In genomic region chr6:72615561-72616375, GRCm38 (mm10) we compare ENCODE assay signal across 8 mouse cellular contexts. TPM values are rescaled to one million over a fixed set of nuclear protein-coding genes. Genes with fewer than 3 reads are reported as not detected.
DNase-seq lines count a peak whose midpoint lies in the region; ATAC-seq and TF ChIP-seq lines count a peak whose summit lies in the region.

No protein-coding gene starts in this region.

- no peak for TF ChIP-seq POLR2A in kidney, adult 2 months (IDR thresholded peaks at IDR 0.05; ENCODE audit: low read depth, low read length)

- no peak for DNase-seq in kidney, adult 2 months
- DNase-seq in kidney, postnatal 25 days = no peak
- no peak for DNase-seq in G1E (ENCODE audit: low spot score)
- no peak for DNase-seq in layer of hippocampus, postnatal 36 days
- no peak for DNase-seq in urinary bladder, adult 18-20 months (ENCODE audit: low spot score in 2 of 2)

- H3K4me3 ChIP-seq in kidney, adult 2 months (ENCODE audit: insufficient read depth, low read depth, low read length) = peak overlapping the region; percentile 94
- H3K4me3 ChIP-seq in G1E (ENCODE audit: low read depth, low read length) = peak overlapping the region; percentile 95
- peak overlapping the region; percentile 79 for H3K4me3 ChIP-seq in forebrain, embryonic 12.5 days (replicated peaks)
- H3K4me3 ChIP-seq in liver, embryonic 12.5 days = peak overlapping the region; percentile 80
- H3K4me3 ChIP-seq in stomach, embryonic 15.5 days (replicated peaks) = peak overlapping the region; percentile 73

- H3K27ac ChIP-seq in kidney, adult 2 months (ENCODE audit: insufficient read depth, low read depth, low read length) = peak overlapping the region; percentile 10
- H3K27ac ChIP-seq in forebrain, embryonic 12.5 days = no peak overlapping the region
- H3K27ac ChIP-seq in liver, embryonic 12.5 days = peak overlapping the region; percentile 89
- H3K27ac ChIP-seq in stomach, embryonic 15.5 days = 0 out of 2 replicates have a peak overlapping the region, but pooled peaks have one; percentile 8

- ATAC-seq in G1E (ENCODE audit: extremely low read depth, insufficient number of reproducible peaks, low FRiP score, poor library complexity, severe bottlenecking) = no peak
- ATAC-seq in forebrain, embryonic 12.5 days (ENCODE audit: low FRiP score) = 0 out of 2 replicates have a peak, but pooled peaks have one; percentile 12
- no peak for ATAC-seq in liver, embryonic 12.5 days
- no peak for ATAC-seq in stomach, embryonic 15.5 days (ENCODE audit: insufficient read depth, low FRiP score, low read depth)

- peaks cover 5% of the 10 kb centered on the region; the same call in 1 of the 2 replicates for H3K36me3 ChIP-seq in kidney, adult 2 months (ENCODE audit: control insufficient read depth, insufficient read depth, low read length)
- peaks cover 47% of the 10 kb centered on the region for H3K36me3 ChIP-seq in G1E (replicated peaks)
- peaks cover 27% of the 10 kb centered on the region for H3K36me3 ChIP-seq in forebrain, embryonic 12.5 days (replicated peaks)
- peaks cover 31% of the 10 kb centered on the region for H3K36me3 ChIP-seq in liver, embryonic 12.5 days
- peaks cover 10% of the 10 kb centered on the region; the same call in 1 of the 2 replicates for H3K36me3 ChIP-seq in stomach, embryonic 15.5 days

- TF ChIP-seq CTCF in kidney, adult 2 months (conservative IDR thresholded peaks at IDR 0.05; ENCODE audit: insufficient read depth, insufficient read length, low read depth, low read length) = no peak
- no peak for TF ChIP-seq CTCF in G1E (IDR thresholded peaks at IDR 0.05; ENCODE audit: low read depth, low read length)

- no peaks in the 10 kb centered on the region for H3K27me3 ChIP-seq in kidney, adult 2 months (replicated peaks; ENCODE audit: control insufficient read depth, insufficient read depth, low read length)
- no peaks in the 10 kb centered on the region for H3K27me3 ChIP-seq in G1E (ENCODE audit: insufficient read depth, low read length)
- H3K27me3 ChIP-seq in forebrain, embryonic 12.5 days = no peaks in the 10 kb centered on the region
- no peaks in the 10 kb centered on the region for H3K27me3 ChIP-seq in liver, embryonic 12.5 days (replicated peaks)
- H3K27me3 ChIP-seq in stomach, embryonic 15.5 days (replicated peaks) = no peaks in the 10 kb centered on the region

- peaks cover 23% of the 10 kb centered on the region; the same call in 1 of the 2 replicates for H3K4me1 ChIP-seq in kidney, adult 2 months (ENCODE audit: control insufficient read depth, insufficient read depth, low read length)
- peaks cover 34% of the 10 kb centered on the region for H3K4me1 ChIP-seq in G1E (ENCODE audit: insufficient read depth, low read depth, low read length)
- H3K4me1 ChIP-seq in forebrain, embryonic 12.5 days = peaks cover 32% of the 10 kb centered on the region
- peaks cover 51% of the 10 kb centered on the region for H3K4me1 ChIP-seq in liver, embryonic 12.5 days
- H3K4me1 ChIP-seq in stomach, embryonic 15.5 days = peaks cover 19% of the 10 kb centered on the region

- H3K4me2 ChIP-seq in forebrain, embryonic 12.5 days = peak overlapping the region; percentile 96
- H3K4me2 ChIP-seq in liver, embryonic 12.5 days = peak overlapping the region; percentile 95
- peak overlapping the region; percentile 90 for H3K4me2 ChIP-seq in stomach, embryonic 15.5 days

- no peaks in the 10 kb centered on the region for H3K9me3 ChIP-seq in G1E (replicated peaks)
- no peaks in the 10 kb centered on the region for H3K9me3 ChIP-seq in forebrain, embryonic 12.5 days
- no peaks in the 10 kb centered on the region for H3K9me3 ChIP-seq in liver, embryonic 12.5 days (replicated peaks)
- no peaks in the 10 kb centered on the region for H3K9me3 ChIP-seq in stomach, embryonic 15.5 days

- 13% methylated on average over 25 of the region's 25 CpGs for WGBS in kidney, adult 2 months
- 28% methylated on average over 25 of the region's 25 CpGs for WGBS in forebrain, embryonic 12.5 days
- WGBS in liver, embryonic 12.5 days (ENCODE audit: insufficient replicate concordance) = 14% methylated on average over 25 of the region's 25 CpGs
- 19% methylated on average over 25 of the region's 25 CpGs for WGBS in stomach, embryonic 15.5 days

- peak overlapping the region; percentile 77 for H3K9ac ChIP-seq in forebrain, embryonic 12.5 days
- H3K9ac ChIP-seq in liver, embryonic 12.5 days = peak overlapping the region; percentile 82
- peak overlapping the region; percentile 56 for H3K9ac ChIP-seq in stomach, embryonic 15.5 days

RNA-seq across cellular contexts. Expression of gene Tgoln1, which starts 1.0 kb away (rescaled TPM):
- polyA plus RNA-seq in kidney, adult 2 months (2012; rRNA removed) = 101 and 118 TPM in 2 replicates
- total RNA-seq in G1E (2014; fragmentation: Nextera tagmentation) (49.7 and 50.1 TPM in 2 replicates), G1E (2017) (60.3 and 72.6 TPM in 2 replicates)
- polyA plus RNA-seq in G1E (2012) = 2.0 and 4.4 TPM in 2 replicates
- polyA plus RNA-seq in forebrain, embryonic 12.5 days (2016; fragmentation: Nextera tagmentation; extraction: Ambion mirVana) = 31.0 and 32.1 TPM in 2 replicates
- 17.8 and 18.8 TPM in 2 replicates for polyA plus RNA-seq in liver, embryonic 12.5 days (2016; fragmentation: Nextera tagmentation; extraction: Ambion mirVana)
- 34.0 and 38.4 TPM in 2 replicates for polyA plus RNA-seq in stomach, embryonic 15.5 days (2015; fragmentation: Nextera tagmentation; extraction: Ambion mirVana)
- total RNA-seq in layer of hippocampus, postnatal 36 days (2021) = 10 to 100 TPM; 88.8 to 91.6 TPM

RNA-seq across cellular contexts. Expression of gene Retsat, which starts 17.5 kb away (rescaled TPM):
- polyA plus RNA-seq in kidney, adult 2 months (2012; rRNA removed) = 237 and 272 TPM in 2 replicates
- 13.1 and 13.6 TPM in 2 replicates for total RNA-seq in G1E (2014; fragmentation: Nextera tagmentation)
- 12.6 and 14.8 TPM in 2 replicates for total RNA-seq in G1E (2017)
- 6.1 and 25.6 TPM in 2 replicates for polyA plus RNA-seq in G1E (2012)
- 4.6 and 5.3 TPM in 2 replicates for polyA plus RNA-seq in forebrain, embryonic 12.5 days (2016; fragmentation: Nextera tagmentation; extraction: Ambion mirVana)
- 15.3 and 16.6 TPM in 2 replicates for polyA plus RNA-seq in liver, embryonic 12.5 days (2016; fragmentation: Nextera tagmentation; extraction: Ambion mirVana)
- 21.5 and 22.3 TPM in 2 replicates for polyA plus RNA-seq in stomach, embryonic 15.5 days (2015; fragmentation: Nextera tagmentation; extraction: Ambion mirVana)
- 10 to 100 TPM; 54.3 to 55.6 TPM for total RNA-seq in layer of hippocampus, postnatal 36 days (2021)

RNA-seq across cellular contexts. Expression of gene Elmod3, which starts 17.6 kb away (rescaled TPM):
- 43.0 and 43.4 TPM in 2 replicates for polyA plus RNA-seq in kidney, adult 2 months (2012; rRNA removed)
- total RNA-seq in G1E (2014; fragmentation: Nextera tagmentation) (20.4 and 25.5 TPM in 2 replicates), G1E (2017) (8.6 and 9.8 TPM in 2 replicates)
- 16.6 and 22.1 TPM in 2 replicates for polyA plus RNA-seq in G1E (2012)
- polyA plus RNA-seq in forebrain, embryonic 12.5 days (2016; fragmentation: Nextera tagmentation; extraction: Ambion mirVana) = 16.0 and 16.2 TPM in 2 replicates
- polyA plus RNA-seq in liver, embryonic 12.5 days (2016; fragmentation: Nextera tagmentation; extraction: Ambion mirVana) = 6.8 and 7.6 TPM in 2 replicates
- polyA plus RNA-seq in stomach, embryonic 15.5 days (2015; fragmentation: Nextera tagmentation; extraction: Ambion mirVana) = 13.7 and 15.9 TPM in 2 replicates
- total RNA-seq in layer of hippocampus, postnatal 36 days (2021) = 10 to 100 TPM; 20.3 to 22.3 TPM
